Mouse (Mus musculus) neural tube, embryonic 12.5 days (tissue): Measurements from ENCODE around the gene Camk2d. TPM values are rescaled to one million over a fixed set of nuclear protein-coding genes. Genes with fewer than 3 reads are reported as not detected.

ENCODE experiments used
- ATAC-seq: fragments of 200-750 bp; cut with Nextera tagmentation; 2 replicates; pipeline ENCODE4 v1.8.0; 2017; ENCODE audit warnings: low read depth, mild to moderate bottlenecking, moderate TSS enrichment, moderate library complexity; ENCODE audit not compliant: low FRiP score
- H3K27ac ChIP-seq: fragments of 300-500 bp; sonication (generic); 2 replicates; pipeline ENCODE4 v1.5.1; 2016
- H3K27me3 ChIP-seq: fragments of 300-500 bp; sonication (generic); replicated peaks from 2 replicates; pipeline ENCODE4 v1.6.1; 2016; ENCODE audit warnings: mild to moderate bottlenecking
- H3K36me3 ChIP-seq: fragments of 300-500 bp; sonication (generic); 2 replicates; pipeline ENCODE4 v1.6.1; 2016; ENCODE audit warnings: mild to moderate bottlenecking
- H3K4me1 ChIP-seq: fragments of 300-500 bp; sonication (generic); 2 replicates; pipeline ENCODE4 v1.6.1; 2016
- H3K4me2 ChIP-seq: fragments of 300-500 bp; sonication (generic); replicated peaks from 2 replicates; pipeline ENCODE4 v1.6.1; 2016; ENCODE audit warnings: mild to moderate bottlenecking
- H3K4me3 ChIP-seq: fragments of 300-500 bp; sonication (generic); 2 replicates; pipeline ENCODE4 v1.5.1; 2016
- H3K9ac ChIP-seq: fragments of 300-500 bp; sonication (generic); 2 replicates; pipeline ENCODE4 v1.6.1; 2016; ENCODE audit warnings: mild to moderate bottlenecking
- H3K9me3 ChIP-seq: fragments of 300-500 bp; sonication (generic); 2 replicates; pipeline ENCODE4 v1.6.1; 2016; ENCODE audit warnings: mild to moderate bottlenecking
- WGBS: fragments of 180-500 bp; shearing (Covaris S2); methylation state at CpG from one replicate; pipeline ENCODE4 v1.1.7; 2016; 5-methylcytosine and 5-hydroxymethylcytosine counted together
- polyA plus RNA-seq: library from polyadenylated mRNA; unstranded; fragments of >200 nt; fragmentation: Nextera tagmentation; extraction: Ambion mirVana; gene quantifications from 2 replicates; pipeline ENCODE4 v1.2.1, GENCODE M21; 2016

Camk2d gene
- polyA plus RNA-seq, 1 experiment from 2014 or later: 31.4 TPM

DNA sequence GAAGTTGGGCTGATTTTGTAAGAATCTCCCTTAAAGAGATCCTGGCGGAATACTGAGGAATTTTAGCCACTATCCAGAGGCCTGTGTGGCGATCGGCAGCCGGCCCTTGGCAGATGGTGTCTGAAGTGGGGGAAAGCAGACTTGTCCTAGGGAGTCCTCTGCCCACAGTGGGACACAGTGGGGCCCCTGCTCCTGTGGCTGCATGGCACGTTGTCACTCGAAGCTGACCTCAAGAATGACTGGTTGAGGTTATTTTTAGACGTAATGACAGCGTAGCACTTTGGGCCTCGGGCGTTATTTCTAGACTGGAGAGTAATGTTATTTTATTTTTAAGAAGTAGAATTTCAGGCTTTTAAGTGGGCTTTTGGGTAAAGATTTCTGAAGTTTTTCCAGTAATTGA, 62.7 kb downstream of the Camk2d start:
- H3K9me3 ChIP-seq: 0 out of 2 replicates have a peak, but pooled peaks cover 3% of the 10 kb centered on the region
- no peaks in the 10 kb centered on the region for H3K36me3 ChIP-seq
- H3K4me3 ChIP-seq: no peak overlapping the region
- H3K4me1 ChIP-seq: no peaks in the 10 kb centered on the region
- 74% methylated on average over 10 of the region's 10 CpGs for WGBS
- H3K4me2 ChIP-seq: no peak overlapping the region
- H3K27me3 ChIP-seq: no peaks in the 10 kb centered on the region
- no peak overlapping the region for H3K9ac ChIP-seq
- H3K27ac ChIP-seq: no peak overlapping the region
- no peak for ATAC-seq

- ATAC-seq: no peak
- WGBS: 86% methylated on average over 8 of the region's 8 CpGs
- no peaks in the 10 kb centered on the region for H3K36me3 ChIP-seq
Measured at GRCm38 (mm10) chr3:126659235-126659634, 63.1 kb downstream of the Camk2d start.

GRCm38 (mm10) chr3:126659832-126660564, 63.9 kb downstream of the Camk2d start:
- no peak overlapping the region for H3K27ac ChIP-seq
- no peaks in the 10 kb centered on the region for H3K36me3 ChIP-seq
- H3K4me3 ChIP-seq: no peak overlapping the region
- H3K9me3 ChIP-seq: 0 out of 2 replicates have a peak, but pooled peaks cover 3% of the 10 kb centered on the region
- H3K9ac ChIP-seq: no peak overlapping the region
- no peak for ATAC-seq
- no peaks in the 10 kb centered on the region for H3K27me3 ChIP-seq
- no peak overlapping the region for H3K4me2 ChIP-seq
- 82% methylated on average over 8 of the region's 8 CpGs for WGBS
- no peaks in the 10 kb centered on the region for H3K4me1 ChIP-seq

More at GRCm38 (mm10) chr3:126659235-126659634, 63.1 kb downstream of the Camk2d start:
- H3K27ac ChIP-seq: no peak overlapping the region
- H3K9ac ChIP-seq: no peak overlapping the region
- no peaks in the 10 kb centered on the region for H3K27me3 ChIP-seq
- no peak overlapping the region for H3K4me3 ChIP-seq
- H3K4me1 ChIP-seq: no peaks in the 10 kb centered on the region
- no peak overlapping the region for H3K4me2 ChIP-seq
- 0 out of 2 replicates have a peak, but pooled peaks cover 3% of the 10 kb centered on the region for H3K9me3 ChIP-seq

DNA sequence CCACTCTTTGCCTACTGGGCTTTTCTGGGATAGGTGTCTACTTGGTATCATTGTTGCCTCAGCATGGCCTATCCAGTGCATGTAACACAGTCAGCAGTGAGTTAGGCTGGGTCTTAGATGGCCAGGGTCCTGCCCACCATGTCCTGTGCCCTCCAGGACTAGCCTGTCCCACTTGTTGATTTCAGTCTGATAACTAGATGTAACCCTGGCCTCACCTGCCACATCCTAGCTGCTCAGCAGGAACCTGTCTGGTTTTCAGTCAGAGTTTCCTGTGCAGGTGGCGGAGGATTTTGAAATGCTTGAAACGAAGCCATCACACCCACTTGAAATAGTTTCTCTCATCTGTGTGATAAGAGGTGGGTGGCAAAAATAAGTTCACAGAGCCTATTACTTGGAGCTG, 64.5 kb downstream of the Camk2d start:
- Histone ChIP-seq H3K4me2 (no peak overlapping the region), H3K36me3 (no peaks in the 10 kb centered on the region), H3K9ac (no peak overlapping the region), H3K4me1 (no peaks in the 10 kb centered on the region), H3K27me3 (no peaks in the 10 kb centered on the region), H3K27ac (no peak overlapping the region), H3K4me3 (no peak overlapping the region), H3K9me3 (0 out of 2 replicates have a peak, but pooled peaks cover 3% of the 10 kb centered on the region)
- WGBS: 90% methylated on average over 2 of the region's 2 CpGs
- ATAC-seq: no peak

DNA sequence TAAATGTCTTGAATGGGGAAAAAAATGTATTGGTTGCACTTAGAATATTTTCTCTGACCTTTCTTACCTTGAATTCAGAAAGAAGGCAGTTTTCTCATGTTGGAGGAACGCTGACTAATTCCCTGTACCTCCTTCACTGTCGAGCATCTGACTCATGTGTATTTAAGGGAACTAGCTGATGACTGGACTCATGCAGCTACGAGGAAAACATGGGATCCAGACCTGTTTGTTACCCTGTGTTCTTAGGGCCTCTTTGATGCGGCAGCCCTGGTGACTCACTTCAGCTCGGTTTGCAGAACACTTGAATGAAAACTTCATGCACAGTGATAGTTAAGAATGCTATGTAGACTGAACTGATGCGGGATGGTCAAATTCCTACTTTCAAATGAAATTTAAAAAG, 64.9 kb downstream of the Camk2d start:
- no peak overlapping the region for H3K4me3 ChIP-seq
- no peak overlapping the region for H3K4me2 ChIP-seq
- H3K27ac ChIP-seq: no peak overlapping the region
- no peaks in the 10 kb centered on the region for H3K36me3 ChIP-seq
- H3K9ac ChIP-seq: no peak overlapping the region
- ATAC-seq: no peak
- H3K27me3 ChIP-seq: no peaks in the 10 kb centered on the region
- H3K9me3 ChIP-seq: 0 out of 2 replicates have a peak, but pooled peaks cover 3% of the 10 kb centered on the region
- 87% methylated on average over 6 of the region's 6 CpGs for WGBS
- no peaks in the 10 kb centered on the region for H3K4me1 ChIP-seq

DNA sequence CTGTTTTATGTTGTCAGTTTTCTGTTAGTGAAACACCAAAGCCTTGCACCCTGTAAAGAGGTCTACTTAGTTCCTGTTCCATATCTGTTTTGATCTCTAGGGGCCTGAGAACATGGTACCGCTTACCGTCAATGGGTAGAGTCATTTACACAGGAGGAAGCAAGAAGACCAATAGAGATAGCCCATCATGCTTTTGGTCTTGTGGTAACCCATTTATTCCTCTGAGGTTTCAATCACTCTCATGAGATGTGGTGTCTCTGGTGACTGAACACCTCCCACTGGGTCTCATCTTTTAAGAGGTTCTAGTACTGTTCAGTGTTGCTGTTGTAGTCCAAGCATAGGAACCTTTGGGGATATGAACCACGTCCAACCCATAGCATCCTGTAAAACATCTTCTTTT, 65.8 kb downstream of the Camk2d start:
- Histone ChIP-seq H3K27ac (no peak overlapping the region), H3K4me3 (no peak overlapping the region), H3K4me2 (no peak overlapping the region), H3K4me1 (no peaks in the 10 kb centered on the region), H3K9me3 (0 out of 2 replicates have a peak, but pooled peaks cover 3% of the 10 kb centered on the region), H3K9ac (no peak overlapping the region), H3K36me3 (no peaks in the 10 kb centered on the region), H3K27me3 (no peaks in the 10 kb centered on the region)
- ATAC-seq: no peak
- 94% methylated on average over 3 of the region's 3 CpGs for WGBS

GRCm38 (mm10) chr3:126663436-126663835, 67.3 kb downstream of the Camk2d start:
- WGBS: 63% methylated on average over 5 of the region's 5 CpGs
- Histone ChIP-seq H3K27me3 (no peaks in the 10 kb centered on the region), H3K9me3 (0 out of 2 replicates have a peak, but pooled peaks cover 3% of the 10 kb centered on the region), H3K4me3 (no peak overlapping the region), H3K27ac (no peak overlapping the region), H3K4me1 (peaks cover 5% of the 10 kb centered on the region; the same call in 1 of the 2 replicates), H3K36me3 (no peaks in the 10 kb centered on the region), H3K9ac (no peak overlapping the region), H3K4me2 (no peak overlapping the region)
- ATAC-seq: no peak

DNA sequence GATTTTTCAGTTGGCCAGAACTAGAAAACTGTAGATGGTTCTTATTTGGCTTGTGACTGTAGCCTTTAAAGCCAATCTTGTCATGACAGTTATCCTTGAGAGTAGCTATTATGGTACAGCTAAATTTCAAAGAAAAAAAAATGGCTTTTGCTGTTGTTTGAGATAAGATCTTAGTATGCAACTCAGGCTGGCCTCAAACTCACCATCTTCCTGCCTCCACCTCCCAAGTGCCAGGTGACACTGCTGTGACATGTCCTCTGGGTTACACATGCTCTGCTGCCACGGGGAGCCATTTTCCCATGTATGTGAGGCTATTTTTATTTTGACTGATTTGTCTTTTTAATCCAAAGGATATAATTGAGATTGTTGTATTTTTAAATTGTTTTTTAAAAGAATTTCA, 69.8 kb downstream of the Camk2d start:
- no peak overlapping the region for H3K9ac ChIP-seq

DNA sequence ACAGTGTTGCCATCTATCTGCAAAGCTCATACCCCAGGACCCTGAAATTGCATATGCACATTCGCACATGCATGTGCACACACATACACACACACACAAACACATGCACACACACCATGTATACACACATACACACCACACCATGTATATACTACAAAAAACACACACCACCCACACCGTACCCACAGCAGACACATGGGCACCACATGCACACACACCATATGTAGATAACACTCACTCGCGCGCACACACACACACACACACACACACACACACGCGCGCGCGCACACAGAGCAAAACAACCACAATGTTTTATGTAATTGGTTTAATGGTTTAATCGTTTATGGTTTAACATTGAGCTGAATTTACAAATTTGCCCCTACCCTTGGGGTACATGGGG, 70.9 kb downstream of the Camk2d start:
- Histone ChIP-seq H3K27ac (no peak overlapping the region), H3K9me3 (0 out of 2 replicates have a peak, but pooled peaks cover 3% of the 10 kb centered on the region), H3K36me3 (no peaks in the 10 kb centered on the region), H3K27me3 (no peaks in the 10 kb centered on the region), H3K4me1 (peaks cover 9% of the 10 kb centered on the region), H3K9ac (no peak overlapping the region), H3K4me2 (no peak overlapping the region), H3K4me3 (no peak overlapping the region)
- 98% methylated on average over 11 of the region's 11 CpGs for WGBS
- ATAC-seq: no peak

More for the DNA sequence above, 69.8 kb downstream of the Camk2d start:
- Histone ChIP-seq H3K27me3 (no peaks in the 10 kb centered on the region), H3K36me3 (no peaks in the 10 kb centered on the region), H3K4me2 (no peak overlapping the region), H3K4me1 (peaks cover 5% of the 10 kb centered on the region), H3K4me3 (no peak overlapping the region), H3K27ac (no peak overlapping the region), H3K9me3 (0 out of 2 replicates have a peak, but pooled peaks cover 3% of the 10 kb centered on the region)
- ATAC-seq: no peak
- WGBS: 90% methylated on average over 1 of the region's 1 CpGs

DNA sequence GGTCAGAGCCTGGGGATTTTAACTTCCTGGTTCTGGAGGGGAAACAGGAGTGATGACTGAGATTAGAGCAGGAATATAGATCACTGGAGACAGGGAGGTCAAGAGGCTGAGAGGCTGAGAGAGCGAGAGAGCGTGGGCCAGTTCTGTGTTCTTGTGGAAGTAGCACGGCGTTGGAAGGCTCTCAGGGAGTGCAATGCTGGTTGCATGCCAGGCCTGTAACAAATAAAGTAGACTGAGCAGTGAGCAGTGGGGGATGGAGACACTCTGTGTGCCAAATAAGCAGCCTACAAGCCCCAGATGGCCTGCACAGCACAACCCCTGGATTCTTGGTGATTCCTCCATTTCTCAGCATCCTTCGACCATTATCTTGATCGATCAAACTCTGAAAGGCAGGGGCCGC, 71.3 kb downstream of the Camk2d start:
- WGBS: 67% methylated on average over 7 of the region's 7 CpGs
- H3K9ac ChIP-seq: no peak overlapping the region
- ATAC-seq: peak; percentile 51; the same call in 1 of the 2 replicates
- no peaks in the 10 kb centered on the region for H3K9me3 ChIP-seq
- no peak overlapping the region for H3K4me3 ChIP-seq
- no peak overlapping the region for H3K4me2 ChIP-seq
- no peak overlapping the region for H3K27ac ChIP-seq
- no peaks in the 10 kb centered on the region for H3K27me3 ChIP-seq
- H3K4me1 ChIP-seq: peaks cover 9% of the 10 kb centered on the region
- H3K36me3 ChIP-seq: no peaks in the 10 kb centered on the region

DNA sequence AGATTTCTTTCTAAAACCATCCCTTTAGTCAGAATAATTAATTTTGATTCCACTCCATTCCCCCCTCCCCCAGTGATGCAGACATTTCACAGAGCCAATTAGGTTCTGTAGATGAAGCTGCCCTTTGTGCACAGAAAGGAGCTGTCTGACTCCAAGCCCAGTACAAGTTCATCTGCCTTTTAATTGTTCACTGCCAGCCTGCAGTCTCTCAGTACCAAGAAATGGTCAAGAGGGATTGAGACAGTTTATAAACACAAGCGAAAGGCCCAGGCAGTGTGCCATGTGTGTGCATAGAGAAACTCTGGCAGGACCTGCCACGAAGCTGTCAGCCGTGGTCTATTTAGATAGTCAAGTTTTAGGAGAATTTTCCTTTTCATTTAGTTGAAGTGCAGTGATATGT, 72.0 kb downstream of the Camk2d start:
- no peaks in the 10 kb centered on the region for H3K36me3 ChIP-seq
- H3K9ac ChIP-seq: no peak overlapping the region
- no peaks in the 10 kb centered on the region for H3K9me3 ChIP-seq
- no peak overlapping the region for H3K4me2 ChIP-seq
- ATAC-seq: no peak
- H3K27me3 ChIP-seq: no peaks in the 10 kb centered on the region
- 80% methylated on average over 3 of the region's 3 CpGs for WGBS
- no peak overlapping the region for H3K4me3 ChIP-seq
- peaks cover 9% of the 10 kb centered on the region for H3K4me1 ChIP-seq
- H3K27ac ChIP-seq: no peak overlapping the region

GRCm38 (mm10) chr3:126668692-126669091, 72.6 kb downstream of the Camk2d start:
- H3K36me3 ChIP-seq: no peaks in the 10 kb centered on the region
- H3K27ac ChIP-seq: no peak overlapping the region
- H3K9me3 ChIP-seq: no peaks in the 10 kb centered on the region
- peaks cover 9% of the 10 kb centered on the region for H3K4me1 ChIP-seq
- no peak overlapping the region for H3K4me2 ChIP-seq
- no peak overlapping the region for H3K4me3 ChIP-seq
- no peak overlapping the region for H3K9ac ChIP-seq
- no peaks in the 10 kb centered on the region for H3K27me3 ChIP-seq
- no peak; the same call in 1 of the 2 replicates for ATAC-seq
- WGBS: 62% methylated on average over 10 of the region's 10 CpGs

GRCm38 (mm10) chr3:126670413-126670812, 74.3 kb downstream of the Camk2d start:
- Histone ChIP-seq H3K4me1 (peaks cover 9% of the 10 kb centered on the region), H3K27me3 (no peaks in the 10 kb centered on the region), H3K9me3 (no peaks in the 10 kb centered on the region), H3K9ac (no peak overlapping the region), H3K4me2 (no peak overlapping the region), H3K4me3 (no peak overlapping the region), H3K36me3 (no peaks in the 10 kb centered on the region), H3K27ac (no peak overlapping the region)
- no peak for ATAC-seq
- WGBS: 87% methylated on average over 3 of the region's 3 CpGs
